Mouse (Mus musculus): ENCODE data around the gene Plekhd1.

GRCm38 (mm10) chr12:80689696-80690095 is 2.7 kb upstream of the Plekhd1 start:
- no peak for TF ChIP-seq CTCF (IDR thresholded peaks at IDR 0.05; ENCODE audit: low read depth)
- TF ChIP-seq EP300 (IDR thresholded peaks at IDR 0.05; ENCODE audit: low read depth): no peak

Measured in liver, embryonic 14.5 days (tissue).